Mouse (Mus musculus): ENCODE data around the gene Celf2. TPM values are rescaled to one million over a fixed set of nuclear protein-coding genes. Genes with fewer than 3 reads are reported as not detected.

Celf2 gene
- polyA plus RNA-seq, 1 experiment from 2014 or later = 16.5 TPM

GRCm38 (mm10) chr2:6493886-6494285, 1015.5 kb downstream of the Celf2 start:
- Histone ChIP-seq H3K27ac (ENCODE audit: low read length) (no peak overlapping the region), H3K4me3 (ENCODE audit: low read length) (no peak overlapping the region), H3K36me3 (ENCODE audit: insufficient read depth, low read length) (no peaks in the 10 kb centered on the region), H3K4me2 (replicated peaks; ENCODE audit: low read depth, low read length) (no peak overlapping the region), H3K4me1 (ENCODE audit: insufficient read depth, low read length) (no peaks in the 10 kb centered on the region), H3K9ac (replicated peaks; ENCODE audit: low read length) (no peak overlapping the region), H3K27me3 (ENCODE audit: insufficient read depth, low read length) (no peaks in the 10 kb centered on the region), H3K9me3 (ENCODE audit: low read length) (peaks cover 4% of the 10 kb centered on the region; the same call in 1 of the 2 replicates)
- 72% methylated on average over 5 of the region's 5 CpGs for WGBS
- ATAC-seq (ENCODE audit: low FRiP score, low TSS enrichment) = no peak

DNA sequence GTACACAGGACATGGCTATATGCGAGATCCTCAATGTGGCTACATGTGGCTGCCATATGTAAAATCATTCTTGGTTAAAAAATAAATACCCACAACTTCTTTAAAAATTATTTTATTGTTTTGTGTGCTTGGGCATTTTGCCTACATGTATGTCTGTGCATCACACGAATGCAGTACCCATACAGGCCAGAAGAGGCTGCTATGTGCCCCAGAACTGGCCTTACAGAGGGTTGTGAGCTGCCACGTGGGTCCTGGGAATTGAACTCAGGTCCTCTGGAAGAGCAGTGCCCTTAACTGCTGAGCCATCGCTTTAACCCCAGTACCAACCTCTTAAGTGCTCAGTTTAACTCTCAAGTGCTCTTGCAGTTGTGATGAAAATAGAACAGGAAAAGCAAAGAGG, 1018.5 kb downstream of the Celf2 start:
- 80% methylated on average over 4 of the region's 4 CpGs for WGBS
- ATAC-seq (ENCODE audit: low FRiP score, low TSS enrichment) = no peak
- no peaks in the 10 kb centered on the region for H3K27me3 ChIP-seq (ENCODE audit: insufficient read depth, low read length)

DNA sequence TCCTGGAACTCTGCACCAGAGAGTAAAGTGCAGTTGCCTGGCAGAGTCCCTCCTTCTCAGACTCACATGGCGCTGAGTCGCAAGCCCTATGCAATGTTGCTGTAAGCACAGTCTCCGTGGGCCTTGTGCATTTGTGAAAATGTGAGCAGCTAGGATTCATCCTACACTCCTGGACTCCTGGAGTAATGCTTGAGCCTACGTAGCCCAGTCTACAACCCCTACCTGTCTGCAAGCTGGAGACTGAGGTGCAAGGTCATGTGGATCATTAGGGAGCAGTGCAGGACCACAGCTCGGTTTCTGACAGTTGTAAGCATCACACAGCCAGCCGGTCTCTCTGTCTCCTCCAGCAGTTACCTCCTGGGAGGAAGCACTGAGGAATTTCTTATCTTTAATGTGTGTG, 1019.3 kb downstream of the Celf2 start:
- Histone ChIP-seq H3K36me3 (ENCODE audit: insufficient read depth, low read length) (no peaks in the 10 kb centered on the region), H3K4me3 (ENCODE audit: low read length) (no peak overlapping the region), H3K4me2 (replicated peaks; ENCODE audit: low read depth, low read length) (no peak overlapping the region), H3K9me3 (ENCODE audit: low read length) (peaks cover 4% of the 10 kb centered on the region; the same call in 1 of the 2 replicates), H3K27ac (ENCODE audit: low read length) (no peak overlapping the region), H3K4me1 (ENCODE audit: insufficient read depth, low read length) (no peaks in the 10 kb centered on the region), H3K9ac (replicated peaks; ENCODE audit: low read length) (no peak overlapping the region), H3K27me3 (ENCODE audit: insufficient read depth, low read length) (no peaks in the 10 kb centered on the region)
- WGBS = 93% methylated on average over 6 of the region's 6 CpGs
- ATAC-seq (ENCODE audit: low FRiP score, low TSS enrichment) = no peak

More for the DNA sequence above, 1018.5 kb downstream of the Celf2 start:
- H3K36me3 ChIP-seq (ENCODE audit: insufficient read depth, low read length) = no peaks in the 10 kb centered on the region
- peaks cover 4% of the 10 kb centered on the region; the same call in 1 of the 2 replicates for H3K9me3 ChIP-seq (ENCODE audit: low read length)
- H3K4me2 ChIP-seq (replicated peaks; ENCODE audit: low read depth, low read length) = no peak overlapping the region
- H3K4me3 ChIP-seq (ENCODE audit: low read length) = no peak overlapping the region
- H3K9ac ChIP-seq (replicated peaks; ENCODE audit: low read length) = no peak overlapping the region
- H3K27ac ChIP-seq (ENCODE audit: low read length) = no peak overlapping the region
- no peaks in the 10 kb centered on the region for H3K4me1 ChIP-seq (ENCODE audit: insufficient read depth, low read length)

Data from kidney, embryonic 16.5 days (tissue).